38 mouse cellular contexts compared by ENCODE assay signal in genomic region chr13:92370811-92371210, GRCm38 (mm10). TPM values are rescaled to one million over a fixed set of nuclear protein-coding genes. Genes with fewer than 3 reads are reported as not detected.
"Had no signal": no experiment of that assay in that cellular context is flagged by ENCODE, and none has a peak within 500 bp of the region (broad histone marks: within the 10 kb centered on the region; RNA-seq: fewer than 3 reads in every experiment).

No protein-coding gene starts in this region.

- H3K4me1 ChIP-seq: heart, embryonic 10.5 days; heart, embryonic 13.5 days; heart, embryonic 15.5 days; hindbrain, embryonic 10.5 days; hindbrain, embryonic 12.5 days; hindbrain, embryonic 13.5 days; hindbrain, embryonic 15.5 days; intestine, embryonic 15.5 days; kidney, embryonic 15.5 days had no signal

- ATAC-seq: hindbrain, embryonic 16.5 days; hindbrain, postnatal 0 days; inflammation-experienced regulatory T-cells, adult 6 months; intestine, embryonic 15.5 days; intestine, embryonic 16.5 days; intestine, postnatal 0 days had no signal

- DNase-seq: heart, postnatal 10 days; heart, postnatal 14 days; heart, postnatal 36 days; heart, postnatal 4 days; kidney, adult 11 months; kidney, adult 18-20 months; kidney, adult 2 months; kidney, adult 8-10 months; kidney, adult 9 months; kidney, postnatal 10 days; kidney, postnatal 14 days; kidney, postnatal 25 days; kidney, postnatal 36 days; kidney, postnatal 4 days; layer of hippocampus, adult 9-11 months; layer of hippocampus, postnatal 36 days had no signal

- H3K9me3 ChIP-seq: heart, embryonic 10.5 days; heart, embryonic 15.5 days; hindbrain, embryonic 10.5 days; hindbrain, embryonic 12.5 days; hindbrain, embryonic 13.5 days; hindbrain, embryonic 15.5 days; intestine, embryonic 15.5 days; kidney, embryonic 15.5 days had no signal

- H3K27ac ChIP-seq: heart, embryonic 10.5 days; heart, embryonic 13.5 days; heart, embryonic 15.5 days; hindbrain, embryonic 10.5 days; hindbrain, embryonic 12.5 days; hindbrain, embryonic 13.5 days; hindbrain, embryonic 14.5 days; hindbrain, embryonic 15.5 days; hindbrain, postnatal 0 days; intestine, embryonic 15.5 days; kidney, embryonic 15.5 days; kidney, postnatal 0 days; layer of hippocampus, adult 2 months had no signal

- H3K4me2 ChIP-seq: heart, embryonic 11.5 days; heart, embryonic 13.5 days; heart, embryonic 15.5 days; hindbrain, embryonic 12.5 days; hindbrain, embryonic 13.5 days; hindbrain, embryonic 14.5 days; hindbrain, embryonic 15.5 days; intestine, embryonic 15.5 days; kidney, embryonic 15.5 days had no signal

- H3K27me3 ChIP-seq: heart, embryonic 13.5 days; heart, embryonic 15.5 days; hindbrain, embryonic 12.5 days; hindbrain, embryonic 13.5 days; hindbrain, embryonic 15.5 days; intestine, embryonic 15.5 days; kidney, embryonic 15.5 days had no signal

- H3K4me3 ChIP-seq: heart, embryonic 10.5 days; heart, embryonic 13.5 days; heart, embryonic 15.5 days; hindbrain, embryonic 10.5 days; hindbrain, embryonic 12.5 days; hindbrain, embryonic 13.5 days; hindbrain, embryonic 15.5 days; intestine, embryonic 15.5 days; kidney, embryonic 15.5 days; layer of hippocampus, adult 2 months had no signal

- H3K9ac ChIP-seq: heart, embryonic 13.5 days; heart, embryonic 15.5 days; hindbrain, embryonic 12.5 days; hindbrain, embryonic 13.5 days; hindbrain, embryonic 14.5 days; hindbrain, embryonic 15.5 days; intestine, embryonic 15.5 days; kidney, embryonic 15.5 days had no signal

RNA-seq across cellular contexts. Expression of gene Ankrd34b, which starts 54.9 kb away (rescaled TPM):
- total RNA-seq: heart, postnatal 10 days; heart, postnatal 25 days; hematopoietic stem cell, adult 5-6 weeks had no signal
- polyA plus RNA-seq: intestine, embryonic 14.5 days; large intestine, adult 2 months had no signal
